Mouse (Mus musculus) brain, embryonic 14.5 days (tissue): Measurements from ENCODE around the gene Chst8.

Experiments used
- CTCF ChIP-seq: fragments of 200-500 bp; IDR thresholded peaks from 2 replicates; pipeline ENCODE4 v1.5.1; 2012; ENCODE audit warnings: inconsistent platforms, mild to moderate bottlenecking, moderate library complexity, borderline replicate concordance; ENCODE audit not compliant: insufficient read depth, insufficient read length; ENCODE audit errors: extremely low read depth
- POLR2A ChIP-seq: fragments of 200-500 bp; IDR thresholded peaks from 2 replicates; pipeline ENCODE4 v1.6.1; 2012; ENCODE audit warnings: mild to moderate bottlenecking, inconsistent platforms, borderline replicate concordance; ENCODE audit not compliant: poor library complexity, insufficient read depth, insufficient read length, severe bottlenecking; ENCODE audit errors: extremely low read depth

DNA sequence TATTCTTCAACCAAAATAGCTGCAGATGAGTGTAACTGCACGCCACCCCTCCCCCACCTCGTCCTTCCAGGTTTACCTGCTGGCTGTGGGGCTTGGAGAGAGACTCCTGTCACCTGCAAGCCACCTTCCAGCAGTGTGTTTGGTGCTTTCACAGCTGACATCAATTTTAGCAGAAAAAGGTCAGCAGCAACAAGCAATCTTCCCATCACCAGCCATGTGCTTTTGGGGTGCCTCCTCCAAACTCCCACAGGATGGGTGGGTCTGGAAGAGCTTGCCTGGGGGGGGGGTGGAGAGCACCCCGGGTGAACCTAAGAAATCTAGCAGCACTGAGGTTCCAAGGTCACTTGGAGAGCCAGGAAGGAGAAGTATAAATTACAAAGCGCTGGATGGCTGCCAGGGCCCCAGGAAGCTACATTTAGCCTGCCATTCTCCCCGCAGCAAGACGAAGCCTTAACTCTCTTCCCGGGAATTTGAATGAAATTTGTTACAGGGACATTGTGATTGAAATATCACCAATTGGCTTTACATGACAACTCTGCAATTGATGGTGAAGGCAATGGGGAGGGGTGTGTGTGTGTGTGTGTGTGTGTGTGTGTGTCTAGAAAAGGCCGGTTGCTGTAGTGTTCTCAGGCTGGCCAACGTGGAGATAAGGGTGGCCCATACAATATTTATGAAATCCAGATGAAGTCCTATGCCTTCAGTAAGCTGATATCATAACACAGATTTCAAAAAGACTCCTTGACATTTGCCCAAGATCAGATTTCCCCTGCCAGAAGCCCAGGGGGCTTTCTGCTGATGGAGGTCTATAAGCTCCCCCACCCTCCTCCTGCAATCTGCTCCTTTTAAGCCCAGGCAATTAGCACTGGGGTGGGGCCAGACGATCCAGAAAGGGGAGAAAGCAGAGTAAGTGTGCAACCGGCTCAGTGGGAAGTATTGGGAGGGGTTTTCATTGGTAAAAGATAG lies 13.8 kb downstream of the Chst8 start:
- TF ChIP-seq CTCF (no peak), POLR2A (no peak)
